Comparison of ENCODE assay signal across 8 mouse cellular contexts in genomic region chr10:57632868-57633240, GRCm38 (mm10). TPM values are rescaled to one million over a fixed set of nuclear protein-coding genes. Genes with fewer than 3 reads are reported as not detected.
DNase-seq lines count a peak whose midpoint lies in the region; ATAC-seq and TF ChIP-seq lines count a peak whose summit lies in the region.

No protein-coding gene starts in this region.

- DNase-seq in cerebellum, adult 2 months: peak in 1 of 2 experiments; percentile 70
- no peak for DNase-seq in cerebellum, adult 11-12 months
- no peak for DNase-seq in left cerebral cortex, adult 2 months (ENCODE audit: extremely low spot score in 1 of 2, low spot score in 2 of 2)
- DNase-seq in left cerebral cortex, postnatal 14 days (ENCODE audit: low spot score in 2 of 2): no peak
- DNase-seq in hindbrain, embryonic 10.5 days (ENCODE audit: low spot score): no peak
- DNase-seq in Muller cell, postnatal 12 days (ENCODE audit: inconsistent ontology term): no peak
- DNase-seq in gastrocnemius, postnatal 10 days: no peak

- no peaks in the 10 kb centered on the region for H3K36me3 ChIP-seq in hindbrain, embryonic 10.5 days
- H3K36me3 ChIP-seq in midbrain, embryonic 15.5 days (replicated peaks): no peaks in the 10 kb centered on the region

- TF ChIP-seq POLR2A in cerebellum, adult 2 months (IDR thresholded peaks at IDR 0.05; ENCODE audit: borderline replicate concordance, insufficient read depth, low read length): peak; percentile 26; the same call in 1 of the 2 replicates

- H3K4me2 ChIP-seq in midbrain, embryonic 15.5 days: peak overlapping the region; percentile 94

- 0 out of 2 replicates have a peak, but pooled peaks cover 5% of the 10 kb centered on the region for H3K9me3 ChIP-seq in hindbrain, embryonic 10.5 days
- no peaks in the 10 kb centered on the region for H3K9me3 ChIP-seq in midbrain, embryonic 15.5 days

- no peak overlapping the region for H3K9ac ChIP-seq in midbrain, embryonic 15.5 days

- H3K27ac ChIP-seq in cerebellum, adult 2 months (ENCODE audit: insufficient read depth, low read length): peak overlapping the region; percentile 95
- H3K27ac ChIP-seq in left cerebral cortex, adult 2 months: no peak overlapping the region
- no peak overlapping the region for H3K27ac ChIP-seq in hindbrain, embryonic 10.5 days
- H3K27ac ChIP-seq in midbrain, embryonic 15.5 days: no peak overlapping the region

- intact Hi-C loops in left cerebral cortex, adult 2 months (cut with DNase I): loop anchor here (5.0 kb wide), 1 partner anchor 101 kb away; the partner anchor contains the start of gene Serinc1
- intact Hi-C loops in left cerebral cortex, postnatal 14 days (cut with DNase I): no loop called here

- peak; percentile 27; the same call in 1 of the 2 replicates for TF ChIP-seq CTCF in cerebellum, adult 2 months (IDR thresholded peaks at IDR 0.05; ENCODE audit: borderline replicate concordance, insufficient read depth, low read depth, low read length)
- TF ChIP-seq CTCF in left cerebral cortex, adult 2 months (IDR thresholded peaks at IDR 0.05): no peak

- WGBS in cerebellum, adult 2 months: 18% methylated on average over 4 of the region's 4 CpGs
- 74% methylated on average over 4 of the region's 4 CpGs for WGBS in hindbrain, embryonic 10.5 days
- 81% methylated on average over 4 of the region's 4 CpGs for WGBS in midbrain, embryonic 15.5 days

- no peak for ATAC-seq in midbrain, embryonic 15.5 days (replicated peaks)

- H3K4me1 ChIP-seq in cerebellum, adult 2 months (ENCODE audit: control insufficient read depth, insufficient read depth, low read length): peaks cover 12% of the 10 kb centered on the region
- H3K4me1 ChIP-seq in hindbrain, embryonic 10.5 days (replicated peaks): peaks cover 13% of the 10 kb centered on the region
- peaks cover 6% of the 10 kb centered on the region for H3K4me1 ChIP-seq in midbrain, embryonic 15.5 days

- peak overlapping the region; percentile 62 for H3K4me3 ChIP-seq in cerebellum, adult 2 months (replicated peaks; ENCODE audit: insufficient read depth, low read depth, low read length)
- peak overlapping the region; percentile 58 for H3K4me3 ChIP-seq in left cerebral cortex, adult 2 months
- H3K4me3 ChIP-seq in hindbrain, embryonic 10.5 days: peak overlapping the region; percentile 62; the same call in 1 of the 2 replicates
- H3K4me3 ChIP-seq in midbrain, embryonic 15.5 days: peak overlapping the region; percentile 62

- H3K27me3 ChIP-seq in cerebellum, adult 2 months (ENCODE audit: control insufficient read depth, insufficient read depth, low read length): no peaks in the 10 kb centered on the region
- peaks cover 22% of the 10 kb centered on the region for H3K27me3 ChIP-seq in hindbrain, embryonic 10.5 days (ENCODE audit: insufficient read depth, poor library complexity, severe bottlenecking)
- H3K27me3 ChIP-seq in midbrain, embryonic 15.5 days (replicated peaks): 0 out of 2 replicates have a peak, but pooled peaks cover 3% of the 10 kb centered on the region

RNA-seq across cellular contexts. Expression of gene Pkib, which starts 1.1 kb away (rescaled TPM):
- polyA plus RNA-seq in cerebellum, adult 2 months (2012; rRNA removed): 89.3 and 98.1 TPM in 2 replicates
- total RNA-seq in left cerebral cortex, adult 2 months (2021): 10 to 100 TPM; 14.4 to 21.6 TPM
- 10 to 100 TPM in 1 of 2 experiments, 1 to 10 TPM in 1; 8.2 to 12.9 TPM for total RNA-seq in left cerebral cortex, postnatal 14 days (2021)
- 1.8 and 2.4 TPM in 2 replicates for polyA plus RNA-seq in hindbrain, embryonic 10.5 days (2016; fragmentation: Nextera tagmentation; extraction: Ambion mirVana)
- polyA plus RNA-seq in midbrain, embryonic 15.5 days (2015; fragmentation: Nextera tagmentation; extraction: Ambion mirVana): 2.9 and 4.2 TPM in 2 replicates
- total RNA-seq in gastrocnemius, postnatal 10 days (2021): not detected

Comparison
In these comparisons a context has a peak if more than half of its experiments do, and no peak if none do; other contexts are left out.
1. RNA of gene Pkib, which starts 1.1 kb away (total RNA-seq): 14.4 to 21.6 TPM in left cerebral cortex, adult 2 months and 8.2 to 12.9 TPM in left cerebral cortex, postnatal 14 days; not detected in gastrocnemius, postnatal 10 days; every median in the first group is over 4 times any median in the second.
2. Peak in every context shown above with its lines, with median percentiles within 50 percentile points of each other: H3K4me3 ChIP-seq.